Mouse (Mus musculus) MEL (cell line): ENCODE results near the gene Soat2.

Experiments
- CTCF ChIP-seq, 3 experiments: IDR thresholded peaks in 2 of 3; conservative IDR thresholded peaks in 1 of 3; 2 replicates each; pipeline ENCODE4 v1.5.1; 2011 to 2012; ENCODE audit warnings: low read length in 3 of 3, low read depth in 2 of 3, mild to moderate bottlenecking in 2 of 3, improper control_type of control experiment in 1 of 3, inconsistent platforms in 1 of 3, mixed read lengths in 1 of 3, moderate library complexity in 1 of 3; ENCODE audit not compliant: control insufficient read depth in 1 of 3, insufficient read depth in 1 of 3, poor library complexity in 1 of 3, severe bottlenecking in 1 of 3
- E2F4 ChIP-seq: IDR thresholded peaks from 2 replicates; pipeline ENCODE4 v1.6.1; 2011; ENCODE audit warnings: low read depth, low read length, improper control_type of control experiment, borderline replicate concordance
- EP300 ChIP-seq, 2 experiments: IDR thresholded peaks; 2 replicates each; pipeline ENCODE4 v1.6.1; 2011; ENCODE audit warnings: improper control_type of control experiment in 2 of 2, low read length in 2 of 2, low read depth in 1 of 2, mild to moderate bottlenecking in 1 of 2
- ETS1 ChIP-seq: IDR thresholded peaks from 2 replicates; pipeline ENCODE4 v1.6.1; 2012; ENCODE audit warnings: low read depth, mild to moderate bottlenecking, inconsistent platforms, low read length, improper control_type of control experiment, moderate library complexity
- GATA1 ChIP-seq: IDR thresholded peaks from 2 replicates; pipeline ENCODE4 v1.6.1; 2011; ENCODE audit warnings: low read depth, low read length, improper control_type of control experiment
- HCFC1 ChIP-seq: IDR thresholded peaks from 2 replicates; pipeline ENCODE4 v1.6.1; 2012; ENCODE audit warnings: low read depth, mild to moderate bottlenecking, inconsistent platforms, low read length, improper control_type of control experiment, moderate library complexity
- JUND ChIP-seq: IDR thresholded peaks from 2 replicates; pipeline ENCODE4 v1.6.1; 2011; ENCODE audit warnings: low read depth, mild to moderate bottlenecking, improper control_type of control experiment, low read length
- MAX ChIP-seq: IDR thresholded peaks from 2 replicates; pipeline ENCODE4 v1.6.1; 2011; ENCODE audit warnings: low read length, improper control_type of control experiment
- MXI1 ChIP-seq: IDR thresholded peaks from 2 replicates; pipeline ENCODE4 v1.6.1; 2011; ENCODE audit warnings: mild to moderate bottlenecking, low read depth, low read length, improper control_type of control experiment
- RAD21 ChIP-seq: IDR thresholded peaks from 2 replicates; pipeline ENCODE4 v1.6.1; 2011; ENCODE audit warnings: mild to moderate bottlenecking, low read depth, low read length, improper control_type of control experiment
- RCOR1 ChIP-seq: IDR thresholded peaks from 2 replicates; pipeline ENCODE4 v1.6.1; 2012; ENCODE audit warnings: low read depth, mild to moderate bottlenecking, inconsistent platforms, low read length, improper control_type of control experiment
- SIN3A ChIP-seq: IDR thresholded peaks from 2 replicates; pipeline ENCODE4 v1.6.1; 2012; ENCODE audit warnings: low read length, improper control_type of control experiment, inconsistent platforms

DNA sequence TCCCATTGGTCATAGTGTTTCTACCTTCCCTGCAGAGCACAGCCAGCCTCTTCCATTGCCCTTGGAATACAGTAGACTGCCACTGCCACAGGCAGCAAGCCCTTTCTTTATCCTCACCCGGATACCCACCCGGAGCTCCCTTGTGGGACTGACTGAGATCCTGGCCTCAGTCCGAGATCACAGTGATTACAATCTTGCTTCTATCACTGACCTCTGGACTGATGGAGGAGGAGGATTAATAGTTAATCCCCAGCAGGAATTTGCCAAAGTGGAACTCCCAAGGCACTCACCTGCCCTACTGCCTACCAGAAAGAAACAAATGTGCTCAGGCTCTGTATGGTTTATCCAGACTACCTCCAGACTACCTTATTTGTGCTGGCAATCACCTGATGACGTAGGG is 765 bp upstream of the Soat2 start:
- no peak for TF ChIP-seq RCOR1
- no peak for TF ChIP-seq JUND
- no peak for TF ChIP-seq CTCF (IDR thresholded peaks at IDR 0.05 in 2 of 3, conservative IDR thresholded peaks at IDR 0.05 in 1 of 3; ENCODE audit: control insufficient read depth in 1 of 3, insufficient read depth in 1 of 3, low read depth in 2 of 3, low read length in 3 of 3, poor library complexity in 1 of 3, severe bottlenecking in 1 of 3)
- TF ChIP-seq HCFC1, result no peak
- TF ChIP-seq GATA1, result no peak
- TF ChIP-seq EP300 (IDR thresholded peaks at IDR 0.05; ENCODE audit: low read depth in 1 of 2, low read length in 2 of 2), result no peak
- no peak for TF ChIP-seq RAD21
- TF ChIP-seq ETS1, result no peak
- TF ChIP-seq E2F4, result no peak
- TF ChIP-seq MXI1, result no peak
- TF ChIP-seq SIN3A, result no peak
- TF ChIP-seq MAX, result no peak
